Mouse (Mus musculus): ENCODE measurements around the gene Slc1a2. TPM values are rescaled to one million over a fixed set of nuclear protein-coding genes. Genes with fewer than 3 reads are reported as not detected.
A peak's percentile ranks its signal among the peaks of the same experiment; 100 is the strongest.

The Slc1a2 gene
- total and polyA plus RNA-seq, 3 experiments, result 0.05 TPM; not detected in 2

GRCm38 (mm10) chr2:102792804-102793203, 134.3 kb downstream of the Slc1a2 start:
- ATAC-seq (ENCODE audit: extremely low read depth, insufficient number of reproducible peaks, low FRiP score, poor library complexity, severe bottlenecking), result no peak
- DNase-seq (ENCODE audit: low spot score), result no peak
- no peak overlapping the region for H3K4me3 ChIP-seq (ENCODE audit: low read depth, low read length)

GRCm38 (mm10) chr2:102795034-102795433, 136.6 kb downstream of the Slc1a2 start:
- no peak for TF ChIP-seq CTCF (IDR thresholded peaks at IDR 0.05; ENCODE audit: low read depth, low read length)
- no peak for TF ChIP-seq TAL1 (conservative IDR thresholded peaks at IDR 0.05; ENCODE audit: low read depth, low read length)
- no peak for TF ChIP-seq GATA2 (IDR thresholded peaks at IDR 0.05; ENCODE audit: borderline replicate concordance, low read depth, low read length)
- no peak for TF ChIP-seq POLR2AphosphoS5 (IDR thresholded peaks at IDR 0.05; ENCODE audit: insufficient replicate concordance, low read depth, low read length)
- no peak for TF ChIP-seq GATA1 (IDR thresholded peaks at IDR 0.05; ENCODE audit: borderline replicate concordance, low read length)
- H3K4me1 ChIP-seq (ENCODE audit: insufficient read depth, low read depth, low read length), result peaks cover 8% of the 10 kb centered on the region; the same call in 1 of the 2 replicates
- H3K4me3 ChIP-seq (ENCODE audit: low read depth, low read length), result no peak overlapping the region
- peaks cover 53% of the 10 kb centered on the region for H3K27me3 ChIP-seq (ENCODE audit: insufficient read depth, low read length)
- H3K9me3 ChIP-seq (replicated peaks), result no peaks in the 10 kb centered on the region
- ATAC-seq (ENCODE audit: extremely low read depth, insufficient number of reproducible peaks, low FRiP score, poor library complexity, severe bottlenecking), result peak; percentile 28; the same call in 1 of the 2 replicates
- H3K36me3 ChIP-seq (replicated peaks), result no peaks in the 10 kb centered on the region
- no peak for DNase-seq (ENCODE audit: low spot score)

More at GRCm38 (mm10) chr2:102792804-102793203, 134.3 kb downstream of the Slc1a2 start:
- Histone ChIP-seq H3K27me3 (ENCODE audit: insufficient read depth, low read length) (peaks cover 57% of the 10 kb centered on the region), H3K9me3 (replicated peaks) (no peaks in the 10 kb centered on the region), H3K4me1 (ENCODE audit: insufficient read depth, low read depth, low read length) (peaks cover 8% of the 10 kb centered on the region; the same call in 1 of the 2 replicates), H3K36me3 (replicated peaks) (no peaks in the 10 kb centered on the region)
- TF ChIP-seq POLR2AphosphoS5 (IDR thresholded peaks at IDR 0.05; ENCODE audit: insufficient replicate concordance, low read depth, low read length) (no peak), GATA1 (IDR thresholded peaks at IDR 0.05; ENCODE audit: borderline replicate concordance, low read length) (no peak), TAL1 (conservative IDR thresholded peaks at IDR 0.05; ENCODE audit: low read depth, low read length) (no peak), GATA2 (IDR thresholded peaks at IDR 0.05; ENCODE audit: borderline replicate concordance, low read depth, low read length) (no peak), CTCF (IDR thresholded peaks at IDR 0.05; ENCODE audit: low read depth, low read length) (no peak)

- H3K36me3 ChIP-seq (replicated peaks), result no peaks in the 10 kb centered on the region
- DNase-seq (ENCODE audit: low spot score) (no peak), ATAC-seq (ENCODE audit: extremely low read depth, insufficient number of reproducible peaks, low FRiP score, poor library complexity, severe bottlenecking) (no peak)
- H3K27me3 ChIP-seq (ENCODE audit: insufficient read depth, low read length), result peaks cover 49% of the 10 kb centered on the region
- H3K9me3 ChIP-seq (replicated peaks), result no peaks in the 10 kb centered on the region
- H3K4me1 ChIP-seq (ENCODE audit: insufficient read depth, low read depth, low read length), result peaks cover 3% of the 10 kb centered on the region; the same call in 1 of the 2 replicates
- TF ChIP-seq CTCF (IDR thresholded peaks at IDR 0.05; ENCODE audit: low read depth, low read length) (no peak), TAL1 (conservative IDR thresholded peaks at IDR 0.05; ENCODE audit: low read depth, low read length) (no peak), POLR2AphosphoS5 (IDR thresholded peaks at IDR 0.05; ENCODE audit: insufficient replicate concordance, low read depth, low read length) (no peak), GATA1 (IDR thresholded peaks at IDR 0.05; ENCODE audit: borderline replicate concordance, low read length) (no peak), GATA2 (IDR thresholded peaks at IDR 0.05; ENCODE audit: borderline replicate concordance, low read depth, low read length) (no peak)
- H3K4me3 ChIP-seq (ENCODE audit: low read depth, low read length), result no peak overlapping the region
Measured at GRCm38 (mm10) chr2:102798149-102798548, 139.7 kb downstream of the Slc1a2 start.

- Histone ChIP-seq H3K9me3 (replicated peaks) (no peaks in the 10 kb centered on the region), H3K4me3 (ENCODE audit: low read depth, low read length) (no peak overlapping the region), H3K36me3 (replicated peaks) (no peaks in the 10 kb centered on the region)
Measured at GRCm38 (mm10) chr2:102801899-102802298, 143.4 kb downstream of the Slc1a2 start.

GRCm38 (mm10) chr2:102804109-102804508, 145.7 kb downstream of the Slc1a2 start:
- Histone ChIP-seq H3K4me1 (ENCODE audit: insufficient read depth, low read depth, low read length) (no peaks in the 10 kb centered on the region; the same call in 1 of the 2 replicates), H3K9me3 (replicated peaks) (no peaks in the 10 kb centered on the region), H3K27me3 (ENCODE audit: insufficient read depth, low read length) (peaks cover 18% of the 10 kb centered on the region), H3K36me3 (replicated peaks) (no peaks in the 10 kb centered on the region), H3K4me3 (ENCODE audit: low read depth, low read length) (no peak overlapping the region)
- DNase-seq (ENCODE audit: low spot score) (no peak), ATAC-seq (ENCODE audit: extremely low read depth, insufficient number of reproducible peaks, low FRiP score, poor library complexity, severe bottlenecking) (no peak)
- TF ChIP-seq GATA1 (IDR thresholded peaks at IDR 0.05; ENCODE audit: borderline replicate concordance, low read length), result no peak
- TF ChIP-seq POLR2AphosphoS5 (IDR thresholded peaks at IDR 0.05; ENCODE audit: insufficient replicate concordance, low read depth, low read length), result no peak
- TF ChIP-seq TAL1 (conservative IDR thresholded peaks at IDR 0.05; ENCODE audit: low read depth, low read length), result no peak
- peak; percentile 18; the same call in 1 of the 2 replicates for TF ChIP-seq CTCF (IDR thresholded peaks at IDR 0.05; ENCODE audit: low read depth, low read length)

More at GRCm38 (mm10) chr2:102801899-102802298, 143.4 kb downstream of the Slc1a2 start:
- Histone ChIP-seq H3K4me1 (ENCODE audit: insufficient read depth, low read depth, low read length) (no peaks in the 10 kb centered on the region; the same call in 1 of the 2 replicates), H3K27me3 (ENCODE audit: insufficient read depth, low read length) (peaks cover 27% of the 10 kb centered on the region)
- no peak for TF ChIP-seq TAL1 (conservative IDR thresholded peaks at IDR 0.05; ENCODE audit: low read depth, low read length)
- no peak for TF ChIP-seq CTCF (IDR thresholded peaks at IDR 0.05; ENCODE audit: low read depth, low read length)
- TF ChIP-seq GATA1 (IDR thresholded peaks at IDR 0.05; ENCODE audit: borderline replicate concordance, low read length), result no peak
- ATAC-seq (ENCODE audit: extremely low read depth, insufficient number of reproducible peaks, low FRiP score, poor library complexity, severe bottlenecking) (no peak), DNase-seq (ENCODE audit: low spot score) (no peak)

- H3K27me3 ChIP-seq (ENCODE audit: insufficient read depth, low read length), result peaks cover 10% of the 10 kb centered on the region
- H3K9me3 ChIP-seq (replicated peaks), result no peaks in the 10 kb centered on the region
- DNase-seq (ENCODE audit: low spot score) (no peak), ATAC-seq (ENCODE audit: extremely low read depth, insufficient number of reproducible peaks, low FRiP score, poor library complexity, severe bottlenecking) (no peak)
- no peaks in the 10 kb centered on the region; the same call in 1 of the 2 replicates for H3K4me1 ChIP-seq (ENCODE audit: insufficient read depth, low read depth, low read length)
- no peak overlapping the region for H3K4me3 ChIP-seq (ENCODE audit: low read depth, low read length)
- TF ChIP-seq CTCF (IDR thresholded peaks at IDR 0.05; ENCODE audit: low read depth, low read length), result no peak
- no peak for TF ChIP-seq GATA2 (IDR thresholded peaks at IDR 0.05; ENCODE audit: borderline replicate concordance, low read depth, low read length)
- no peak for TF ChIP-seq GATA1 (IDR thresholded peaks at IDR 0.05; ENCODE audit: borderline replicate concordance, low read length)
- peaks cover 2% of the 10 kb centered on the region for H3K36me3 ChIP-seq (replicated peaks)
Measured at GRCm38 (mm10) chr2:102805283-102805682, 146.8 kb downstream of the Slc1a2 start.
